Mouse (Mus musculus) CD8-positive naive resting alpha-beta T cell, adult 2 months (primary cell): ENCODE results near the gene Kif15.
A peak's percentile ranks its signal among the peaks of the same experiment; 100 is the strongest.

Source experiments
- DNase-seq, 2 experiments: peaks; one replicate each; pipeline ENCODE4 v3.0.0; 2022; ENCODE audit warnings: low read depth in 2 of 2, low spot score in 2 of 2

The Kif15 gene

GRCm38 (mm10) chr9:122950643-122951475 is at the start of gene Kif15, which contains the start of gene 1110059G10Rik:
Kif15 (plus strand) TSS chr9:122951046.
1110059G10Rik (minus strand) TSS chr9:122951000.
- peak; percentile 91 to 96 for DNase-seq

GRCm38 (mm10) chr9:122901047-122901446 is 49.8 kb upstream of the Kif15 start:
- no peak for DNase-seq

- DNase-seq, result no peak
These were observed 47.9 kb upstream of the Kif15 start for GRCm38 (mm10) chr9:122902717-122903535.

DNA sequence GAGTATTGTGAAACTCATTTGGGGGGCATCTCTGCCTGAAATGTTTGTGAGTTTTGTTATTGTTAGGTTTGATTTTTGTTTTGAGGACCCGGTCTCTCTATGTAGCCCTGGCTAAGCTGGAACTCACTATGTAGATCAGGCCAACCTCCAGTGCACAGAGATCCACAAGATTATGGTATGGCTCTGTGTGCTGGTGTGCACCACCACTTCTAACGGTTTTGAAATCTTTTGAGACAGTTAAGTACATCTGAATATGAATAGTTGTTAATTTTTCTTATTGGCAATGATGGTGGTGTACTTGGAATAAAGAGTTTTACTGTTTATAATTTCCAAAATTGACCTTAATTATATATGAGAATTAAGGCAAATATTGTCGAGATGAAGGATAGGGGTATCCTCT is 28.4 kb upstream of the Kif15 start:
- no peak for DNase-seq

DNA sequence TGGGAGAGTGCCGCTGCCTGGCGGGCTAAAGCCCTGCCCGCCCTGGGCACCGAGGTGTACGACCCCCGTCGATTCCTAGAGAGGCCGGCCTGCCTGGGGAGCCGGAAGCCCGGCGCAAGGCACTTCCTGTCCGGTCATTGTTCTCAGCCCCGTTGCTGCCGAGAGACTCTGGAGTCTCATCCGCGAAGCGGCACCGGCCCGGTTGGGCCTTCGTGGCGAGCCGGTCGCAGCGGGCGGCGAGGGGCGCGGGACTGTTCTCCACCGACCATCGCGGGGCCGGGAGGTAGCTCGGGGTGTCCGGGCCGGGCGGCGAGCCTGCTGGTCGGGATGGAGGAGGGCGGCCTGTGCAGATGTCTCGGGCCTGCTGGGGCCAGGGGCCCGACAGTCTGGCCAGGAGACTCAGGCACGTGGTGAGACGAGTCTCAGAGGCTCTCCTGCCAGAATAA is 27.9 kb upstream of the Kif15 start, which contains the start of gene Zfp105:
Gene Zfp105 (plus strand): TSS at position 137 of the 446 bp plus-strand sequence.
- DNase-seq, result no peak

- DNase-seq, result no peak
These were observed 21.9 kb upstream of the Kif15 start for GRCm38 (mm10) chr9:122928915-122929314.

GRCm38 (mm10) chr9:122998406-122999192 is 47.8 kb downstream of the Kif15 start:
- DNase-seq, result no peak

- DNase-seq, result no peak
These were observed 48.3 kb downstream of the Kif15 start for GRCm38 (mm10) chr9:122999193-122999586.

DNA sequence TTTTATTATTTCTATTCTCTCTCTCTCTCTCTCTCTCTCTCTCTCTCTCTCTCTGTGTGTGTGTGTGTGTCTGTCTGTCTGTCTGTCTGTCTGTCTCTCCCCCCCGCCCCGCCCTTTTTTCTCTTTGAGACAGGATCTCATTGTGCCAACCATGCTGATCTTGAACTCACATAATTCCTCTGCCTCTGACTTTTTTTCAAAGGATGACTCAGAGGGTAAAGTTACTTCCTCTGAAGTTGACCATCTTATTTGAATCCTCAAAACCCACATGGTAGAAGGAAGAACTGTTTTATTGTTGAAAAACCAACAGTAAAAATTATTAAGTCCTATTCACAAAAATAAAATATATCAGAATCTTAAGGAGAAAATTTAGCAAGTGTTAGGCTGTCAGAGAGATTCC is 53.9 kb downstream of the Kif15 start:
- DNase-seq, result no peak

- no peak for DNase-seq
These were observed 55.2 kb downstream of the Kif15 start for GRCm38 (mm10) chr9:123006071-123006470.

DNA sequence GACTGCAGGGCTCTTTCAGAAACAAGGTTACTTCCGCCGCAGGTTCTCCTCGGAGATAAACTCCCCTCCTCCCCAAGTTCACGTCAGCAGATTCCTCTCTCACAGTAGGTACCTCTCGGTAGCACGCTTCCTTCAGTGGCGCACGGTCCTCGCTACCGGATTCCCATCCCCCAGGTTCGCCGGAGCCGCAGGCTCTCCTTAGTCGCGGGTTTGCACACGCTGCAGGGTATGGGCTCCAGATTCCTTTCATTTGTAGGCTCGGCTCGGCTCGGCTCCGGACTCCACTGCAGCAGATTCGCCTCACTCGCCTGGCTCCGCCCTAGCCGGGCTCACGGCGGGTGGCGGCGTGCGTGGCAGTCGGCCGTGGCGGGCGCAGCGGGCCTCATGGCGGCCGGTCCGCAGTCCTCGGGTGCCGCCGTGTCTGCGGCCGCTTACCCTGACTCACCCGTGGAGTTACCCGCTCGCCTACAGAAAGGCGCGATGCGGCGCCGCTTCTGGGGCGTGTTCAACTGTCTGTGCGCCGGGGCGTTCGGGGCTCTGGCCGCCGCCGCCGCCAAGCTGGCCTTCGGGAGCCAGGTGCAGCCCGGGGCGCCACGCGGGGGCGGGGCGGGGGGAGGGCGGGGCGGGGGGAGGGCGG is 70.3 kb downstream of the Kif15 start, which contains the start of gene Tmem42:
Gene Tmem42 (plus strand): TSS at position 332 of the 637 bp plus-strand sequence.
- DNase-seq, result peak; percentile 79 to 84

DNA sequence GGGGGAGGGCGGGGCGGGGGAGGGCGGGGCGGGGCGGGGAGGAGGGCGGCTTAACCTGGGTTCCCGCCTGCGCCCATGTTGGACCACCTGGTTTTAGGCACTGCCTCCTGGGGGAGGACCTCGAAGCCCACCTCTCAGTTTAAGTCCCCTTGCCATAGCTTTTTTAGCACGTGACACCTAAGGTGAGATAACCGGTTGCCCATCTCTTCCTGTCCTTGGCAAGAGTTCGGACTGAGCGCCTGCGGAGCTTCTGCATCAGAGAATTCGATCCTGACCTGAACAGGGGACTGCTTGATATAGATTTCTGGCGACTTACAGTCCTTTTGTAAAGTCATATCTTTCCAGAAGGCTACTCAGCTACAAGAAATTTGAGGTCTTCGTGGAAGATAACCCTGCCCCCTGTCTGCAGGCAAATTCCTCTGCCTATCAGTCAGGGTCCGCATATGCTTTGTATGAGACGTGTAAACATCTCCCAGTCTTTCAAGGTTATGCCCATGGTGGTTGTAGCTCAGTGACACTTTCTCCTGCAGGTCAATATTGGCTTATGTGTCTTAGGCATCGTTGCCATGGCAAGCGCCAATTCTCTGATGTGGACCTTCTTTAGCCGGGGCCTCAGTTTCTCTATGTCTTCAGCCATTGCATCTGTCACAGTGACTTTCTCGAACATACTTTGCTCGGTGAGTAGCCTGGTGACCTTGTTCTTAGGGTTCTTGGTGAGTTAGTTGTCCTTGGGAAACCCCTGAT is 71.0 kb downstream of the Kif15 start:
- DNase-seq, result peak in 1 of 2 experiments; percentile 24

- DNase-seq, result no peak
These were observed 73.4 kb downstream of the Kif15 start for GRCm38 (mm10) chr9:123024201-123024600.

DNA sequence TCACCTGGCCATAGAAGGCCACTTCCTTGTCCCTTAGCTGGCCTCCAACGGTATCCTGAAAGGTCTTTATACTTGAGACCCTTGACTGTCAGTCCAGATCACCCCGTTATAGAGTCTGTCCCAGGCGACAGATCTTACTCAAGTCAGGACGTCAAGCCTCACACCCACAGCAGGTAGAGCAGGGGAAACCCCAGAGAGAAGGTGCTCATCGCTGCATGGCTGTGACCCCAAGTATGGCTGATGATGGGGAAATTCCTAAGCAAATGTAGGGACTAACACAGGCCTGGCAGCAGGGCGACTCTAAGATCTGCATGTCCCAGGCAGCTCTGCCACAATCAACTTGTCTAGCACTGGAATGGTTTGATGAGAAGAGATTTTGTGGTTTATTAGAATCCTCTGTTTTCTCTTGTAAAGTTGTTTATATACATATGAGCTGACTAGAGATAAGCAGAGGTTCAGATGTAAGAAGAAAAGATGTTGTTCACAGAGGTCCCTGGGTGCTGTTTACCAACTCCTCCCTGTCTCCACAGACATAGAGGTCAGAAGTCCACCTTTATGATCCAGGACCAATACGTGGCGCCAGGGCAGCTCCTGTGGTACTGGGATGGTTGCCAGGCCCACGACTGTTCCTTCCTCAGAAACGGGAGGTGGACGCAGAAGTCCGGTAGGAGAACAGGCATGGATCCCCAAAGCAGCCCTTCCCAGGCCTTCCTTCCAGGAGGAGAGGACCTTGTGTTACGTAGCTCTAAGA is 80.8 kb downstream of the Kif15 start:
- DNase-seq, result no peak

DNA sequence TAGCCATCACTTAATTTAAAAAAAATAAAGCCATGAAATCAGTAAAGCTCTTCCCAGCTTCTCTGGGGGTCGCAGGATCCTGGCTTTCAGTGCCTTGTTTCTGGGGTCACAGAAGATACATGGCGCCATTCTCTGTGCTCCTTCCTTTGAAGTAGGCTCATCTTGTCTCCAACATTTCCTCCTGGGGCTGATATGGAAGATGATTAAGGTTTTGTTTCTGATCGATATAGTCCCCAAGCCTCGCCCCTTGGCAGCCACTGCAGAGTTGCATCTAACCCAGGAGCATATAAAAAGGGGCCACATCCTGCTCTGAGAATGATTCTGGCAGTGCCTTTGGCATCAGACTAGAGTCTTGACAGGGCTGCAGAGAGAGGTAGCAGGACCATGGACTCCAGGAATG is 83.6 kb downstream of the Kif15 start, which contains the start of gene Tgm4:
Gene Tgm4 (plus strand): TSS at position 301 of the 400 bp plus-strand sequence.
- no peak for DNase-seq

GRCm38 (mm10) chr9:123047665-123048064 is 96.8 kb downstream of the Kif15 start:
- DNase-seq, result no peak

DNA sequence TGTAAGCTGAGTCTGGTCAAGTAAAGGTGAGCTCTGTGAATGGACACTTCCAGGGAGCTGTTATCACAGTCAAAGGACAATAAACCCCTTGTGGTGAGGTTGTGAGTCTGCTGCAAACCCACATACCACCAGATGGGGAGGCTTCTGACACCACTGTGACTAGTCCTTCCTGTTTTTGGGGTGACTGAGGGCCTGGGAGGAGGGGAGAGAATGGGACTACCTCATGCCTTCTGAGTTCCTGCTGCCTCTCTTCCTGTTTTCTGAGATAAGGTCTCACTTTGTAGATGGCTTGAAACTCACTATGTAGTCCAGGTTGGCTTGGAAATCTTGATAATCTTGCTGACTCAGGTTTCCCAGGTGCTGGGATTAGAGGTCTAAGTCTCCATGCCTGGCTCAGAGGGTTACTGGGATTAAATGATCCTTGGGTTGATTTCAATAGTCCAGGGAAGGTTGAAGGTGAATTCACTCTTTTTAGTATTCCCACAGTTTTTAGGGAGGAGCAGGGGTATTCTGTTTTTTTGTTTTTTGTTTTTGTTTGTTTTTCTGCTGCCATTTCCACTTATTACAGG is 108.0 kb downstream of the Kif15 start:
- peak; percentile 51 to 64 for DNase-seq

DNA sequence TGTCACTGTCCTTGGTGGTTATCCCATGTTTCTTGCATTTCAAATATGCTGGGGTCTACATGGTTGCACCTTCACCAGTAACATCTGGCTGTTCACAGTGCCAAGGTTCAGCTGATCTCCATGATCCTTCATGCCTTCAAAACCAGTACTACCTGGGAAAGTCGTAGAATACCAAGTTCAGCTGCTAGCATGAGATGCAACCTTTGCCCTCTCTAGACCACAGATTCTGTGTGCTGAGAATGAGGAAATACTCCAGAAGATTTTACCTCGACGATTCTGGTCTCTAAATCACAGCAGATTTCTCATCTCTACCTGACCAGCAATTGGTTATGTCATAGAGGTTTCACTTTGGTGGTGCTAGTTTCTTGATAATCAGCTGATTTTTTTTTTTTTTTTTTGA is 109.3 kb downstream of the Kif15 start:
- DNase-seq, result no peak
